Mouse (Mus musculus) R1 (cell line): ENCODE results near the gene Car1.
"Not testable (repeated sequence)": the region's sequence is repeated elsewhere in the genome, so short reads cannot be mapped to it uniquely, and the experiment has no call there.

Experiments used
- DNase-seq: peaks from one replicate; pipeline ENCODE4 v3.0.0-alpha.2; 2018; ENCODE audit warnings: low read depth, low spot score

The Car1 gene

DNA sequence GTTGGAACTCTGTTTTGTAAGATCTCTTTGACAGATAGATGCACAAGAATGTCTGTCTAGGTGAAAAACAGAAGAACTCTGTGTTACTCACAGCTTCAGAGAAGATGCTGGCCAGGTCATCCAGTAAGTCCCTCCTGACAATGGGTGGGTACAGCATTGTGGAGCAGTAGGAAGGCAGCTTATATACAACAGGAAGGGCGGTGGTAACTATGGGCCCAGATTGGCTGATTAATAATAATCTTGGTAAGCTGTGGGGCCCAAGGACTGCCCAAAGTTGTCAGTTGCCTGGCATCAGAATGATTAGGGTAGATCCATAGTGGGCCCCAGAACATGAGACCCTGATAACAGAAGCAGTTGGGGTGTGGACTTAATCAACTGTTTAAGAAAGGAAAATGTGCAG, at the start of gene Car1:
Gene Car1 (minus strand): TSS at position 158 of the 400 bp plus-strand sequence.
- no peak for DNase-seq

DNA sequence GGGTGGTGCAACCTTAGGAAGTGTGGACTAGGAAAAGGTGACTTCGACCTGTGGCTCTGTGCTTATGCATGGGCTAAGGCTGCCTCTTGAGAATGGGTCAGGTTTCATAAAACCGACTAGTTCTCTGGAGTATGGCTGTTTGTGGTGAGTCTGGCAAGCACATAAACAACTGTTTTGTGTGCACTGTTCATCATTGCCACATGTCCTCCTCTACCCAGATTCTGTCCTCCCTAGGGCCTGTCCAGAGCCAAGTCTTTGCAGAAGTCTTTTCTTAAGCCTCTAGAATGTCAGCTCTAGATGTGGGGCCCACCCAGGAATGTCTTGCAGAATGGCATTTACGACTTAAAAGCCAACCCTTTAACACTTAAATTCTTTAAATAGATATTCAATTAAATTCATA, 49.7 kb upstream of the Car1 start:
- DNase-seq = no peak

DNA sequence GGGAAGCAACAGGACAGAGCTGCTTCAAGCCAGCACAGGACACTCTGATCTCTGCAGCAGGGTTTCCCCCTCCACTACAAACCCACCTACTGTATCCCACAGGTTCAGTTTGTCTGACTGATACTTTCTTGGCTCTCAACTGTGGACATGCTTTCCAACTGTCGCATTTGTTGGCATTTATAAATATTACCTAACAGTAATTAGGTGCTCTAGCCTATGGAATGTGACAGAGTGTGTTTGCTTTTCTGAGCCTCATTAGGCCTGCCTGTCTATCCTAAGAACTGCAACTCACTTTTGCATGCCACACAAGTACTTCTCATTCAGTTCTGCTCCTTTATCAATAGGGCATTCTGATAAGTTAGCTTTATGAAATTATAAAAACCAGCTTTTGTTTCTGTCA, 46.3 kb upstream of the Car1 start:
- no peak for DNase-seq

DNA sequence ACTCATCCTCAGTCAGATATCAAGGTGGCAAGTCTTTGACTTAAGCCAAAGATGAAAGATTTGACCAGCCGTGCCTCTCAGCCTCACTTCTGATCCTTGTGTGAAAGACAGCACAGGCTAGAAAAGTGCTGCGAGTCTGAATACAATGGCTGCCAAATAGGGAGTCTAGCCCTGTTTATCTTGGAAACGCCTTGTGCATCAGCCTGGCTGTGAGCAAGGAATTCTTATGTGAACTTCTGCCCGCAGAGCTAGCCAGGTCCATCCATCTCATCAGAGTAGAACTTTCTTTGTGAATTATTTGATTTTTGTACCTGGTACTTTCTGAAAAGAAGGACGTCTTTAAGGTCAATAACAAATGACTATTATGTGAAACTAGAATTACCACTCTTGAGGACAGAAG, 45.8 kb upstream of the Car1 start:
- no peak for DNase-seq

- no peak for DNase-seq
These were observed 40.6 kb upstream of the Car1 start for GRCm38 (mm10) chr3:14848587-14849254.

DNA sequence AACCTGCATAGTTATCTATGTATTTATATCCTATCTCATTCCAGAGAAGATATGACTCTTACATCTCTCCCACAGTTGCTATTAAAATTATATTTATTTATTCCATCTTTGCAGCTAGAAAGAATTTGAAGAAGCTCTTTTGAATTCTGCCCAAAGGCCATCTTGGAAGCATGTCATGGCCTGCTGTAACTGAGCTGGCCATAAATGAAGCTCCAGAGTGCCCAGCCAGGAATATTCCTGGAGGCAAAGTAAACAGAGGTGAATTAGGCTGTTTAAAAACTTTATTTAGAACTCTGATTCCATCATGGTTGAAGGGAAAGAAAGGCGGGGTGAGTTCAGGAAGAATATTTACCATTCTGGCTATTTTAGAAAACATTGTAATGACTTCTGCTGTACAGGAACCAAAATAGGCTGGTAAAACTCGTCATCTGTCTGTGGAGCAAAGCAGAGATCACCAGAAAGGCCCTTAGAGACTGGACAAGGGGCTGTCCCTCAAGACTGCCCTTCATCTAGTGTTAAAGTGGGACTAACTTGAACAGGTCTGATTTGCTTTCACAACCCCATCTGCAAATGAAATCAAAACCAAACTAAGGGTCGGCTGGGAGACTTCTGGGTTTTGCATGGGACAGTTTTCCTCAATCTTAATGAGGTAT, 31.4 kb upstream of the Car1 start:
- no peak for DNase-seq

GRCm38 (mm10) chr3:14838936-14839335, 30.8 kb upstream of the Car1 start:
- no peak for DNase-seq

- DNase-seq = no peak
These were observed 24.6 kb upstream of the Car1 start for GRCm38 (mm10) chr3:14832766-14833165.

DNA sequence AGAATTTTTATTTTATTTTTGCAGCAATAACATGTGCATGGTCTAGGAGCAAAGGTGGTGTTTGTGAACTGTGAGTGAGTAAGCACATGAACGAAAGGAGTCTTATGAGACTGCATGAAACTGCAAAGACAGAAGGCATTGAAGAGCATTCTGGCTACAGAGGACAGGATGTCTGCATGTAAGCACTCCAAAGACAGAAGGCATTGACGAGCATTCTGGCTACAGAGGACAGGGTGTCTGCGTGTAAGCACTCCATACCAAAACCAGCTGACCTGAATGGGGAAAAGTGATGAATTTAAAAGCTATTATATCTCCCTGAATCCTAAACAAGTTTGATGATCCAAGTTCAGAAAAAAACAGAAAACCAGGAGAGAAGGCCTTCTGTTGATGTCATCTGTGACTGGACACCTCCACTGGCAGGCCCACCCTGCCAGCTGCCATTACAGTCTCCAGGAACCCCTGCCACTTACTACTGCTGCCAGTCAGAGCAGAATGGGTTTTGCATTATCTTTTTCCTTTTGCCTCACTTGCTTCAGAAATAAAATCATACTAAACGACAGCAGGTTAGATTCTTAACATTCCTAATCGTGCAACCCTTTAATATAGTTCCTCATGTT, 23.2 kb upstream of the Car1 start:
- no peak for DNase-seq

DNA sequence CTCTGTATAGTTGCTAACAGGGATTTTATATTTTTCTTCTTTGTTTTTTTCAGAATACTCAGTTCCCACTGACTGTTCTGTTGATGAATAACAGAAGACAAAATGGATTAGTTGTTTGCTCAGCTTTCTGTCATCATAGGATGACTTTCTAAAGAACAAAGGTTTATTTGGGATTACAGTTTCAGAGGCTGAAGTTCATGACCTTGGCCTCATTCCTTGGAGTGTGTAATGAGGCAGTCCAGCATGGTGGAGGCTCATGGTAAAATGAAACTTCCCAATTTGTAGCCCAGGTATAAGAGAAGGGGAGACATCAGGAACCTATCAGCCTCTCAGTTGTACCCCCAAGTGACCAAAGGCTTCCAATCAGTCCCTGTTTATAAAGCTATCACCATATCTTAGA, 20.7 kb upstream of the Car1 start:
- no peak for DNase-seq

GRCm38 (mm10) chr3:14819844-14820504, 11.8 kb upstream of the Car1 start:
- DNase-seq = no peak

GRCm38 (mm10) chr3:14815396-14815795, 7.2 kb upstream of the Car1 start:
- DNase-seq = not testable (repeated sequence)

- no peak for DNase-seq
These were observed 1.5 kb downstream of the Car1 start for GRCm38 (mm10) chr3:14806702-14807101.

- no peak for DNase-seq
These were observed 2.2 kb downstream of the Car1 start for GRCm38 (mm10) chr3:14805962-14806361.

GRCm38 (mm10) chr3:14804906-14805305, 3.3 kb downstream of the Car1 start:
- no peak for DNase-seq

GRCm38 (mm10) chr3:14797069-14797468, 11.1 kb downstream of the Car1 start:
- no peak for DNase-seq

DNA sequence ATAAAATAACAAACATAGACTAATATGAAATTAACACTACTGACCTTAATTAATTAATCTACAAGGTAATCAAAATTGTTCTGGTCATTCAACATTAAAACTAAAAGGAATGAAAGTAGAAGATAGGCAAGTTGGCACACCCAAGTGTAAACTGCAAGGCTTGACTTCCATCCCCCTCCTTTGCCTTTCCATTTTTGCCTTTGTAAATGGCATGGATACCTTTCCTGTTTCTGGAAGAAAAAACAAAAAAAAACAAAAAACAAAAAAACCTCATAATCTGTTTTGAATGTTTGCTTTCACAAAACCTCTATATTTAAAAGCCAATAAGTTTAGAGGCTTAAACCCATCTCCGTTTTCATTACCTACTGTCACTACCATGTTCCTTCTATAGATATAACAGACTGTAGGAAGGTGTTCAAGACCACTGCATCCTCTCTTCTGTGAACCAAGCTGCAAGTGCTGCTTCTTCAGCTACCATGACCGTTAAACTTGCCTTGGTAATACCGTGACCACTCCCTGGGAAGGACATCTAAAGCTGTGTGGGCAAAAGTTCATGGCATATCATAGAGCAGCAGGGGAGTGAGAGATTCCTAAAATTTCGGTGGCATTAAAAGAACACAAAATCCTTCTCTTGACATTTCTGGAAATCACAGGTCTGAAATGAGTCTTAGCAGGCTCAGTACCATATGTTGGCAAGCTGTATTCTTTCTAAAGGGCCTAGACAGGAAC, 12.7 kb downstream of the Car1 start:
- DNase-seq = no peak

GRCm38 (mm10) chr3:14792032-14792431, 16.1 kb downstream of the Car1 start:
- no peak for DNase-seq

- DNase-seq = no peak
These were observed 20.6 kb downstream of the Car1 start for GRCm38 (mm10) chr3:14787607-14788006.

DNA sequence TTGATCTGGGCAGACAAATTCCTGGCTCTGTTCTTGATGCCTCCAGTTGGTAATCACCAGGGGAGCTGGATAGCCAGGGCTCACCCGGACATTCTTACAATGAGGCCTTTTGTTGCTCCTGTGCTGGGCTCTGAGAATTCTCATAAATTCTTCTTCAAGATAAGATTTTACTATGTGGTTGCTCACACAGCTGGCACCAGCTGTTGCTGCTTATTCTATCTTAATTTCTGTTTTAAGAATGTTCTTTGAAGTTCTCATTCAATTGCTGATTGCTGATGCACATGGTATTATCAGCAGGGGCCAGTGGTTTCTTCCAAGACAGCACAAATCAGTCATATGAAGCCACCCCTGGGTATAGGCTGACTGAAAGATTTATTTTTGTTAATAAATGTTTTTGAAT, 21.0 kb downstream of the Car1 start:
- DNase-seq = no peak

DNA sequence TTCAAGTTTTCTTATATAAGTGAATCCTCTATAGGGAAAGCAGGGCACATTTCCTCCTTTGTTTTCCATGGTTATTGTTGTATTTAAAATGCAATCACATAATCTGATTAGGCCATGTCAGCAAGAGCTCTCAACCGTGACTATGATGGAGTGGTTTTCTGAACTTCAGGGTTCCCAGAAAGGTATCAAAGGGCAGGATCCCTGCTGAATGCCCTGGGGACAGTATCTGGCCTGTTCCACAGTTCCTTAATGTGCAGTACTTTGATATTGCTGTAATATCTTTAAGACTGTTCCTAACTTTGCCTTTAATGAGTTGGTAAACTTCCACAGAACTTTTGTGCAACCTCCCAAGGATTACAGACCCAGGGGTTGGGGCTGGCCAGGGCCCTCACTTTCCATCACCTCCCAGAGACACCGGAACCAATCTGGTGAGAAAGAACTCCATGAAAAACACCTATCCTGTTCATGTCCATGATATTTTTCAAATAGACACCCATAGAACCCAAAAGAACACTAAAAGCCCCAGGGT, 21.6 kb downstream of the Car1 start:
- no peak for DNase-seq

DNA sequence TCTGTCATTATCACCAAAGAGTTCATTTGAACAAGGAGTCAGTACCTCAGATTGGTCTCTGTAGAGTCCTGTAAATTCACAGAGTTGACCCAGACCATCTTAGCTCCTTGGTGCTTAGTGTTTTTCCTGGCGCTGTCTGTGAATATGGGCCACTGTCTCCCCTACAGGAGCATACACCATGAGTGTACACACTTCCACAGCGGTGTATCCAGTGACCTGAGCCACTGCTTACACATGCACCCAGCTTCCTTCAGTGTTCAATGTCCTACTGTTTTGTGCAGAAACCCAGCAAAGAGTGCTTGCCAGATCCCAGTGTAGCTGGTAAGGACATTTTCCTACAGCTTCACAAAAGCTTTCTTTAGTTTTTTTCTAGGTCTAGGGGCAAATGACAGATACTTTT, 22.8 kb downstream of the Car1 start:
- no peak for DNase-seq
